Mouse (Mus musculus): ENCODE results near the gene Axin2.

DNA sequence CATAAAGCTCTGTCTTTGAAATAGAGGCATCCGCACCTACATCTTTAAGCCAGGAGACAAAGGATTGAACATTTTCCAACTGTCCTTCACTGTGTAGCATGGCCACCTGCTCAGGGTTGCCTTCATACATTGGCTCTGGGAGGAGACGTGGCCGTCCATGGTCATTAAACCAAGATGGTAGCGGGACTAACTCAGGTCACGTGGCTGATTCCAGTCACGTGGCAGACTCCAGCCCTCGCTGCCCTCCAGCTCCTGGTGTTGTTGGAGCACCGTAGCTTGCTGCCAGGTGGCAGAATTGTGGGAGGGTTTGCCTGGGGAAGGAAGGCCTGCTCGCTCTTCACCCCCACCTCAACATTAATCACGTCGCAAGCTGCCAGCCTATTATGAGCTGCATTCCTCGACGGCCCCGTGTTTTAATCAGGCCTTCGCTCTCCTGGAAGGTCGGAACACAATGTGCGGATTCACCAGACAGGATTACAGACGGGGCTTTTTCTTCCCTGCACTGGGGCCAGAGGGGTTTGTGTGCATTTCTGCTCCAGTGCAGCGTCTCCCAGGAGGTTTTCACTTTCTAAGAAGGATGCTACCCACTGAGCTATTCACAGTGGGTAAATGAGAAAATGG, 34.8 kb upstream of the Axin2 start:
- TF ChIP-seq CTCF (IDR thresholded peaks at IDR 0.05) (no peak), EP300 (IDR thresholded peaks at IDR 0.05; ENCODE audit: insufficient read depth, low read depth, low read length) (no peak)

All from heart, adult 2 months (tissue).